Mouse (Mus musculus) frontal cortex, adult (tissue): Measurements from ENCODE around the gene 2010106E10Rik.

Experiments
- ATAC-seq: cut with Nextera tagmentation; 2 replicates; pipeline ENCODE4 v1.9.2; 2017; ENCODE audit warnings: mild to moderate bottlenecking, moderate library complexity, mixed read lengths; ENCODE audit not compliant: low TSS enrichment

Gene 2010106E10Rik

GRCm38 (mm10) chrX:112494974-112495373 is at the start of gene 2010106E10Rik:
Gene 2010106E10Rik, plus strand, starts transcription at chrX:112495274.
- no peak for ATAC-seq

DNA sequence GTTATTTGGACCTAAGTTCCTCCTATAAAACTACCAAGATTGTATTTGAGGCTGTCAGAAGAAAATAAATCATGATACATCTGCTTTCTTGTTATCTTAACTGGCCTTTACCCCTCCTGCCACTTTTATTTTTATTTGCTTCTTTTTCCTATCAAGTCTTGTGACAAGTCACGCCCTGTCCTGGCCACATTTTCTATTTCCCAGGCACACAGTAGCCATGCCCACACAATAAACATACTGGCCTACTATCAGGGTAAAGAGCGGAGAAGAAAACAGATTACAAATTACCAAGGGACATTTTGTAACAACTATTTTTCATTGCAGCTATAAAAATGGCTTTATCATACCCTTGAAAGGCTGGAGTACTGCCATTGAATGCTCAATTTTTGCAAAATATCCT is 10.6 kb downstream of the 2010106E10Rik start:
- ATAC-seq: no peak

- peak; percentile 64; the same call in 1 of the 2 replicates for ATAC-seq
Observed at GRCm38 (mm10) chrX:112524755-112525154, 29.7 kb downstream of the 2010106E10Rik start.

DNA sequence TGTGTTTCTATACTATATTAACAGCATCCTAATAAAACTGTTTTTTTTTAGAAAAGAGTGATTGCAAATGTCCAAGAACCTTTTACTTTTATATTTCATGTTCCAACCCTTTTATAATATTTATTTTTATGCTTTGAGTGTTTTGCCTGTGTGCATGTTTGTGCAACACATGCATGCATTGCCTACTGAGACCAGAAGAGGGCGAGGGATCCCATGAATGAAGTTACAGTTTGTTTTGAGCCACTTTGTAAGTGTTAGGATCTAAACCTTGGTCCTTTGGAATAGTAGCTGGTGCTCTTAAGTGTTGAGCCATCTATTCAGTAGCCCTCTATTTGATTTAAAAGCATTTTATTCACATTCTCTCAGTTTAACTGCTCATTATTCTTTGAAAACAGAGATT is 48.0 kb downstream of the 2010106E10Rik start:
- no peak for ATAC-seq

- ATAC-seq: no peak
Observed at GRCm38 (mm10) chrX:112567716-112568115, 72.6 kb downstream of the 2010106E10Rik start.

DNA sequence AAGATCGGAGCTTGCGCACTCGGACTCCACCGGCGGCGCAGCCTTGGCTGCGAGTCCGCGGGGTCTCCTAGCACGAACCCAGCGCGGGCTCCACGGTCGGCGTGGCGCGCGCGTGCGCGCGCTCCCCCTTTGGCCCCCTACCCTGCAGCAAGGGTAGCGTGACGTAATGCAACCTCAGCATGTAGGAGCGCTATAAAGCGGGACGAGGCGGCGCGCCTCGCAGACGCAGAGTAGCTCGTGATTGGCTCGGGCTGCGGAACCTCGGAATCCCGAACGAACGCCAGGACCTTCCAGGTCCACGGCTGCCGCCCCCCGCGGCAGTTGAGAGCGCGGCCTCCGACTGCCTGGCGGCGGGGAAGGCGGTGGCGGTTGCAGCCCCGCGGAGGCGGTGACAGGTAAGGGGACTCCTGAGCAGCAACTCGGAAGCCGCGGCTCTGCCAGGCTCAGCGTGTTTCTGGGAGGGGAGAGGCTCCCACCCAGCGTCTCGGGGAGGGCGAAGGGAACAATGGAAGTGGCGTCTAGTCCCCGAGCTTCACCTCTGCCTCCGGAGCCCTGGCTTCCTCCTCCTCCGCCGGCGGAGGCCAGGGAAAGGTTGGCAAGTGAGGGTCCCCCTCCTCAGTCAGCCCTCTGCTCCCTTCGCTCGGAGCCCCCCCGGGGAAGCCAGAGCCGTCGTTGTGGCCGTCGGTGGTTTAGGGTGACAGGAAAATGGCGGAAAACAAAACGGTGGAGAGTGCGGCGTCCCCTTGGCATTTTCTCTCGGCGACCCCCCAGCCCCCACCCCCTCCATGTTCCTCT is 105.6 kb downstream of the 2010106E10Rik start, which contains the start of gene Zfp711:
Gene Zfp711 (plus strand): TSS at position 16 of the 795 bp plus-strand sequence.
- peak; percentile 94 for ATAC-seq

- ATAC-seq: peak; percentile 53
Observed at GRCm38 (mm10) chrX:112601306-112602120, 106.4 kb downstream of the 2010106E10Rik start.
